Mouse (Mus musculus): ENCODE measurements at regions not wholly inside any gene's neighbourhood (a gene's known extent, or its start where the extent isn't known, plus 50 kb on each side); places are given as distances from the start of the nearest gene placed in this dataset.

DNA sequence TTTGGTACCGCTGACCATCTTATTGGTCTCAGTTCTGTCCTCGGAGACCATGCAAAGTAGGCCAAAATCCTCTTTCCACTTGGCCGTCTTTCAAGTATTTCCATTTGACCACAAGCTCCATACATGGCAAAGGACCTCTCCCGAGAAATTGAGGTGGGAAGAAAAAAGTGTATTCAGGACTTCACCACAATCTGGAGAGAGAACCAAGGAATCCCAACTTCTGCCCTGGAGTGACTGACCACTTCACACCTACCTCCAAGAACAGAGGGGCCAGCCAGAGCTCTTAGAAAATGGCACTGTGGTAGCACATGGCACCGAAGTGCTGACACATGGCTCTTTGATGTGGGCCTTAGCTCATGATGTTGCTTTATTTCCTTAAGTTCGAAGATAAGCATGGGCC, 105.9 kb upstream of the Bcl6 start:
- TF ChIP-seq GATA1 (IDR thresholded peaks at IDR 0.05; ENCODE audit: borderline replicate concordance, low read length) (no peak), FLI1 (IDR thresholded peaks at IDR 0.05; ENCODE audit: low read length) (no peak)
